Mouse (Mus musculus) embryonic facial prominence, embryonic 12.5 days (tissue): ENCODE results near the gene Ep300. TPM values are rescaled to one million over a fixed set of nuclear protein-coding genes. Genes with fewer than 3 reads are reported as not detected.
"Not testable (repeated sequence)": the region's sequence is repeated elsewhere in the genome, so short reads cannot be mapped to it uniquely, and the experiment has no call there.

Experiments used
- ATAC-seq: fragments of 200-750 bp; cut with Nextera tagmentation; 2 replicates; pipeline ENCODE4 v1.8.0; 2017; ENCODE audit not compliant: insufficient number of reproducible peaks, insufficient read depth, low FRiP score, low TSS enrichment
- H3K27ac ChIP-seq: fragments of 300-500 bp; sonication (generic); 2 replicates; pipeline ENCODE4 v1.5.1; 2016; ENCODE audit warnings: mild to moderate bottlenecking
- H3K27me3 ChIP-seq: fragments of 300-500 bp; sonication (generic); 2 replicates; pipeline ENCODE4 v1.6.1; 2016; ENCODE audit warnings: mild to moderate bottlenecking, moderate library complexity
- H3K36me3 ChIP-seq: fragments of 300-500 bp; sonication (generic); 2 replicates; pipeline ENCODE4 v1.6.1; 2016; ENCODE audit warnings: mild to moderate bottlenecking
- H3K4me1 ChIP-seq: fragments of 300-500 bp; sonication (generic); 2 replicates; pipeline ENCODE4 v1.6.1; 2016
- H3K4me2 ChIP-seq: fragments of 300-500 bp; sonication (generic); replicated peaks from 2 replicates; pipeline ENCODE4 v1.6.1; 2016; ENCODE audit warnings: mild to moderate bottlenecking, moderate library complexity
- H3K4me3 ChIP-seq: fragments of 300-500 bp; sonication (generic); 2 replicates; pipeline ENCODE4 v1.5.1; 2016; ENCODE audit warnings: mild to moderate bottlenecking
- H3K9ac ChIP-seq: fragments of 300-500 bp; sonication (generic); 2 replicates; pipeline ENCODE4 v1.6.1; 2016; ENCODE audit warnings: mild to moderate bottlenecking, moderate library complexity
- H3K9me3 ChIP-seq: fragments of 300-500 bp; sonication (generic); 2 replicates; pipeline ENCODE4 v1.6.1; 2016; ENCODE audit warnings: mild to moderate bottlenecking, moderate library complexity
- WGBS: fragments of 180-500 bp; shearing (Covaris S2); methylation state at CpG from one replicate; pipeline ENCODE4 v1.1.7; 2016; 5-methylcytosine and 5-hydroxymethylcytosine counted together
- polyA plus RNA-seq: library from polyadenylated mRNA; unstranded; fragments of >200 nt; fragmentation: Nextera tagmentation; extraction: Ambion mirVana; gene quantifications from 2 replicates; pipeline ENCODE4 v1.2.1, GENCODE M21; 2016

The Ep300 gene
- polyA plus RNA-seq, 1 experiment from 2014 or later, result 21.0 TPM

DNA sequence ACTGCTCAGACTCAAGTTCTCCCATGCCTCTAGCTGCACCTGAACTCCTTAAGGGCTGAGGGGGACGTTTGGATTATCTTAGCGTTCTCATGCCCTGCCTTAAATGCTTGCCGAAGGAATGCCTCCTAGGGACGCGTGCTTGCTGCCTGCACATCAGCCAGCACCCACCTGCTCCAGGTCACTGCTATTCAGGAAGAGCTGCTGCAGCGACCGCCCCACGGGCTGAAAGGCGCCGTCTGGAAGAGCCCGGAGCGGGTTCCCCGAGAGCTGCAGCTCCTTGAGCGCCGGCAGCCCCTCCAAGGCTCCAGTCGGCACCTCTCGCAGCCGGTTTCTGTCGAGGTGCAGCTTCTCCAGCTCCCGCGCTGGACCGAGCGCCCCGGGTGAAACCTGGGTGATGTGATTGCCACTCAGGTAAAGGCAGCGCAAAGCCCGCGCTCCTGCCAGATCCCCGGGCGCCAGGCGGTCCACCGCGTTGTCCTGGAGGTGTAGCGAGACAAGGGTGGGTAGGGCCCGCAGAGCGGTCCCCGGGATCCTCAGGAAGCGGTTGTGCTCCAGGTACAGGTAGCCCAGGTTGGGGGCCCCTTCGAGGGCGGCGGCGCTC lies 108.3 kb downstream of the Ep300 start:
- Histone ChIP-seq H3K4me2 (peak overlapping the region; percentile 99), H3K27me3 (peaks cover 52% of the 10 kb centered on the region), H3K9me3 (no peaks in the 10 kb centered on the region), H3K9ac (peak overlapping the region; percentile 67), H3K27ac (no peak overlapping the region), H3K4me3 (peak overlapping the region; percentile 61), H3K36me3 (no peaks in the 10 kb centered on the region), H3K4me1 (peaks cover 8% of the 10 kb centered on the region; the same call in 1 of the 2 replicates)
- ATAC-seq, result no peak
- 3% methylated on average over 41 of the region's 41 CpGs for WGBS

DNA sequence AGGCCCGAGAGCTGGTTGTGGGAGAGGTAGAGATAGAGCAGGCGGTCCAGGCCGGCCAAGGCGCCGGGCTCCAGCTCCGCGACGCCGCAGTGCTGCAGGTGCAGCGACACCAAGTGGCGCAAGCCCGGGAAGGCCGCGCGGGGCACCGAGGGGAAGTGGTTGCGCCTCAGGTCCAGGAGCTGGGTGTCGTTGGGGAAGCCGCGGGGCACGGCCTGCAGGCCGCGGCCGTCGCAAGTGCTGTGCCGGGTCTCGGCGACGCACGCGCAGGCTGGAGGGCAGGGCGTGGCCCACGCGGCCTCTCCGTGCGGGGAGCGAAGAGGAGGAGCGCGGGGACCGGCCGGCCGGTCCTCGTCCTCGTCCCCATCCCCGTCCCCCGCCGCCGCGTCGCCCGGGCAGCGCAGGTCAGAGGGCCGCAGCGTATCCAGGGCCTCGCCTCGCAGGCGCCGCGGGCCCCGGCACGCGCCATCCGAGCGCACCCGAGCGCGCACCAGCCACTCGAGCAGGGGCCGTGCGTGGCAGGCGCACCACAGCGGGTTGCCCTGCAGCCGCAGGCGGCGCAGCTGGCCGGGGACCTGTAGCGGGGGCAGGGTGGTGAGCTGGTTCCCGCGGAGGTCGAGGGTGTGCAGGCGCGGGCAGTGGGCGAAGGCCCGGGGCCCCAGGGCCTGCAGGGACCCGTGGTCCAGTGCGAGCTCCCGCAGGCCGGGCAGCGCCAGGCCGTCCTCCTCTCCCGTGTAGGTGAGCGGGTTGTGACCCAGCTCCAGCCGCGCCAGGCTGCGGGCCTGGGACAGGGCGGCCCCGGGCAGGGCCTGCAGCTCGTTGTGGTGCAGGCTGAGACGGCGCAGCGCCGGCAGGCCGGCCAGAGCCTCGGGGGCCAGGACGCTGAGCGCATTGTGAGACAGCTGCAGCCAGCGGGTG lies 109.1 kb downstream of the Ep300 start:
- Histone ChIP-seq H3K9me3 (no peaks in the 10 kb centered on the region), H3K4me1 (peaks cover 8% of the 10 kb centered on the region; the same call in 1 of the 2 replicates), H3K4me3 (peak overlapping the region; percentile 61), H3K4me2 (peak overlapping the region; percentile 99), H3K9ac (peak overlapping the region; percentile 67), H3K36me3 (no peaks in the 10 kb centered on the region), H3K27ac (no peak overlapping the region), H3K27me3 (peaks cover 52% of the 10 kb centered on the region)
- WGBS, result under 1% methylated on average over 93 of the region's 107 CpGs
- ATAC-seq, result peak; percentile 44

DNA sequence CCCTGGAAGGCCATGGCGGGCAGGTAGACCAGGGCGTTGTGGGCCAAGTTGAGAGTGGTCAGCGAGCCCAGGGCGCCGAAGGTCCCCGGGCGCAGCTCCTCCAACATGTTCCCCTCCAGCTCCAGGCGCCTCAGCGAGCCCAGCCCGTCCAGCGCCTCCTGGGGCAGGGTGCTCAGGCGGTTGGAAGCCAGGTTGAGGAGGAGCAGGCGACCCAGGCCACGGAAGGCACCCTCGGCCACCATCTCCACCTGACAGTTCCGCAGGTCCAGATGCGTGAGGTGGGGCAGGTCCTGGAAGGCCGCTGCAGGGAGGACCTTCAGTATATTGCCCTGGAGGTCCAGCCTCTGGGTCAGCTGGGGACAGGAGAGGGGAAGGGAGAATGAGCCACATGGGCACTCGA lies 109.7 kb downstream of the Ep300 start:
- WGBS, result 21% methylated on average over 17 of the region's 19 CpGs
- ATAC-seq, result 0 out of 2 replicates have a peak, but pooled peaks have one; percentile 1
- H3K4me2 ChIP-seq, result peak overlapping the region; percentile 99
- H3K36me3 ChIP-seq, result no peaks in the 10 kb centered on the region
- no peaks in the 10 kb centered on the region for H3K9me3 ChIP-seq
- peaks cover 8% of the 10 kb centered on the region; the same call in 1 of the 2 replicates for H3K4me1 ChIP-seq
- peak overlapping the region; percentile 61 for H3K4me3 ChIP-seq
- H3K27ac ChIP-seq, result no peak overlapping the region
- peaks cover 52% of the 10 kb centered on the region for H3K27me3 ChIP-seq
- peak overlapping the region; percentile 67 for H3K9ac ChIP-seq

DNA sequence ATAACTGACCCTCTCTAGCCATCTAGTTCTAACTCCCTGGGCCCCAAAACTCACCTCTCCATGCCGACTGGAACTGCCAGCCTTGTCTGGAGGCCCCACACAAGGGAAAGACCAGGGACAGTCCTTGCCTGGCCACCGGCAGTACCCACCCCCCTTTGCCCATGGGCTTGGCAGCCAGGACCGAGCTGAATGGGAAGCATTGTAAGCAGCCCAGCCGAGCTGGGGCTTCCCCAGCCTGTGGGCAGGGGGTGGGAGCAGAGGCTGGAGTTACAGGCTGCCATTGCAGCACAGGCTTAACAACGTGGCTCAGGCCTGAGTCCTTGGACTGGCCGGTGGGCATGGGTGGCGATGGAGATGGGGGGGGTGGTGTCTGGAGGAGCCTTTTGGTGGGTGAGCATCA lies 112.0 kb downstream of the Ep300 start, which contains the start of gene Chadl:
Gene Chadl (minus strand): TSS at position 113 of the 400 bp plus-strand sequence.
- Histone ChIP-seq H3K4me3 (no peak within 1 kb of the TSS), H3K9ac (no peak within 1 kb of the TSS), H3K4me1 (peaks cover 8% of the 10 kb centered on the region; the same call in 1 of the 2 replicates), H3K36me3 (0 out of 2 replicates have a peak, but pooled peaks cover 2% of the 10 kb centered on the region), H3K9me3 (no peaks in the 10 kb centered on the region), H3K27ac (0 out of 2 replicates have a peak within 1 kb of the TSS, but pooled peaks have one; percentile 5), H3K4me2 (peak within 1 kb of the TSS; percentile 11; the same call in 1 of the 2 replicates), H3K27me3 (peaks cover 44% of the 10 kb centered on the region)
- 40% methylated on average over 7 of the region's 7 CpGs for WGBS
- ATAC-seq, result no peak

DNA sequence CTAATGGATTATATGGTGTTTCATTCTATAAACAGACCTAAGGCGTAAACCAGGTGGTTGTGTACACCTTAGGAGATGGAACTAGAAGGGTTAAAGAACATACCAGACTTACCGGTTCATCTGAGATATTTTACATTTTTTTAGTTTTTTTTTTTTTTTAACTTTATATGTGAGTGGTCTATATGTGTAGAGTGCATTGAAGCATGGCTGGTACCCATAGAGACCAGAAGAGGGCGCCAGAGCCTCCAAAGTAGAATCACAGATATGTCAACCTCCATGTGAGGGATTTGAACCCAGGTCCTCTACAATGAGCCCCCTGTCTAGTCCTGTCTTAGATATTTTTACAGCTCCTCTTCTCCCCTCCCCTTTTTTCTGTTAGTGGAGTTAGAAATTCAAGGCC lies 112.7 kb downstream of the Ep300 start:
- 0 out of 2 replicates have a peak, but pooled peaks cover 4% of the 10 kb centered on the region for H3K36me3 ChIP-seq
- peaks cover 8% of the 10 kb centered on the region; the same call in 1 of the 2 replicates for H3K4me1 ChIP-seq
- no peak overlapping the region for H3K27ac ChIP-seq
- no peak overlapping the region for H3K9ac ChIP-seq
- no peak overlapping the region for H3K4me2 ChIP-seq
- no peak overlapping the region for H3K4me3 ChIP-seq
- WGBS, result 44% methylated on average over 3 of the region's 3 CpGs
- no peak for ATAC-seq
- no peaks in the 10 kb centered on the region for H3K9me3 ChIP-seq
- H3K27me3 ChIP-seq, result peaks cover 37% of the 10 kb centered on the region

DNA sequence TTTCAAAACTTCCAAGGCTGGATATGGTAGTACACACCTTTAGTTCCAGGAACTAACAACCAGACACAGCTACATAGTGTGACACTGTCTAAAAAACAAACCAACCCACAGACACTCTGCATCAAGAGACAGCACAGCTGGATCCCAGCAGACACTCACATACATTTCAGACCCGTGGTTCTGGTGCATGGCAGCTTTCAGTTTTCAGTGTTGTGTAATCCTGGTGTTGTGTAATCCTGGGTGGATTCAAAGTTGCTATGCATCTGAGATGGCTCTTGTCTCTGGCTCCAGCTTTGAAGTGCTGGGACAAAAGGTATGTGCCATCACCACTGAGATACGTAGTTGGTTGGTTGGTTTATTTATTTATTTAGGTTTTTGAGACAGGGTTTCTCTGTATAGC lies 113.4 kb downstream of the Ep300 start:
- Histone ChIP-seq H3K9ac (no peak overlapping the region), H3K9me3 (no peaks in the 10 kb centered on the region), H3K4me1 (peaks cover 8% of the 10 kb centered on the region; the same call in 1 of the 2 replicates), H3K4me3 (no peak overlapping the region), H3K27ac (no peak overlapping the region), H3K36me3 (peaks cover 10% of the 10 kb centered on the region), H3K27me3 (peaks cover 30% of the 10 kb centered on the region), H3K4me2 (no peak overlapping the region)
- WGBS, result 70% methylated on average over 2 of the region's 2 CpGs
- ATAC-seq, result no peak

DNA sequence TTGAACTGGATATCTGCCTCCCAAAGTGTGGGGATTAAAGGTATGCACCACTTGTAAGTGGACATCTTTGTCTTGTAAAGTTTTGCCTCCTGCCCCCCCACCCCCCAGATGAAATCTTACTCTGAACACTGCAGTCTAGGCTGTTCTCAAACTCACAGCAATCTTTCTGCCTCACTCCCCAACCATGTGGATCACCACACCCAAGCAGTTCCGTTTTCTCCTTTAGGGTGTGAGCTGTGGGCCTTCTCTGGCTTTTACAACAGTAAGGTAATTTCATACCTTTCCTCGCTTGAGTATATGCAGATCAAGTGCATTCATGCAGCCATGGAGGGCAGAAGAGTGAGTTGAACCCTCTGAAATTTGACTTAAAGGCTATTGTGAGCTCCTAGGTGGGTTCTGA lies 115.0 kb downstream of the Ep300 start:
- Histone ChIP-seq H3K27ac (no peak overlapping the region), H3K9ac (no peak overlapping the region), H3K9me3 (no peaks in the 10 kb centered on the region), H3K4me2 (no peak overlapping the region), H3K27me3 (peaks cover 14% of the 10 kb centered on the region), H3K4me3 (no peak overlapping the region), H3K36me3 (peaks cover 27% of the 10 kb centered on the region), H3K4me1 (no peaks in the 10 kb centered on the region)
- ATAC-seq, result no peak
- WGBS, result 67% methylated on average over 2 of the region's 2 CpGs

DNA sequence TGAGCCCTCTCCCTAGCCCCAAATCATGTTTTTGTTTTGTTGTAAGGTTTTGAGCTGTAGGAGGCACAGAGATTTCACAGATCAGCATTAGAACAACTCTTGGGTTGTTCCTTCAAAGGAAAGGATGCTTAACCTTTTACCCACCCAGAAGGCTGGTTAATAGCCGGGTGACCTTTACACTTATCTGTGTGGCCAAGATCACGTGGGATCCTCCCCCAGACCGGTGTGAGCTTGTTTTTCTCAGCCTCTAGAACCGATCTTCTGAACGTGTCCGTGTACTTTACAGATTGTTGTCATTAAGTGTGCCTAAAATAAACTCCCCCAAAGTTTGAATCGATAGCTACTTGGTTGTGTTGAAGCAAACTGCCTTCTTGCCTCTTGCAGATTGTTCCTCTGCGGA lies 115.5 kb downstream of the Ep300 start:
- Histone ChIP-seq H3K27ac (no peak overlapping the region), H3K36me3 (peaks cover 31% of the 10 kb centered on the region), H3K9me3 (no peaks in the 10 kb centered on the region), H3K9ac (no peak overlapping the region), H3K4me3 (no peak overlapping the region), H3K4me1 (no peaks in the 10 kb centered on the region), H3K27me3 (peaks cover 10% of the 10 kb centered on the region), H3K4me2 (no peak overlapping the region)
- no peak for ATAC-seq
- 78% methylated on average over 8 of the region's 8 CpGs for WGBS

DNA sequence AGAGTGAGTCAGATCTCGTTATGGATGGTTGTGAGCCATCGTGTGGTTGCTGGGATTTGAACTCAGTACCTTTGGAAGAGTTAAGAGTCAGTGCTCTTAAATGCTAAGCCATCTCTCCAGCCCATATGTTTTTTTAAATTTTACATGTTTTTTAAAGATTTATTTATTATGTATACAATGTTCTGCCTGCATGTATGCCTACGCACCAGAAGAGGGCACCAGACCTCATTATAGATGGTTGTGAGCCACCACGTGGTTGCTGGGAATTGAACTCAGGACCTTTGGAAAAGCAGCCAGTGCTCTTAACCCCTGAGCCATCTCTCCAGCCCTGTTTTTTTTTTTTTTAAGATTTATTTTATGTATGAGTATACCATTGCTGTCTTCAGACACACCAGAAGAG lies 116.2 kb downstream of the Ep300 start:
- not testable (repeated sequence) for H3K4me1 ChIP-seq, H3K4me2 ChIP-seq, H3K27ac ChIP-seq, H3K4me3 ChIP-seq, H3K9me3 ChIP-seq, H3K9ac ChIP-seq, H3K27me3 ChIP-seq, ATAC-seq
- peaks cover 39% of the 10 kb centered on the region for H3K36me3 ChIP-seq
- 75% methylated on average over 4 of the region's 4 CpGs for WGBS
